Mouse (Mus musculus) thymus, postnatal 4 days (tissue): ENCODE data around the gene Bsx.

Experiments
- DNase-seq: peaks from one replicate; pipeline ENCODE4 v3.0.0; 2021

The Bsx gene

DNA sequence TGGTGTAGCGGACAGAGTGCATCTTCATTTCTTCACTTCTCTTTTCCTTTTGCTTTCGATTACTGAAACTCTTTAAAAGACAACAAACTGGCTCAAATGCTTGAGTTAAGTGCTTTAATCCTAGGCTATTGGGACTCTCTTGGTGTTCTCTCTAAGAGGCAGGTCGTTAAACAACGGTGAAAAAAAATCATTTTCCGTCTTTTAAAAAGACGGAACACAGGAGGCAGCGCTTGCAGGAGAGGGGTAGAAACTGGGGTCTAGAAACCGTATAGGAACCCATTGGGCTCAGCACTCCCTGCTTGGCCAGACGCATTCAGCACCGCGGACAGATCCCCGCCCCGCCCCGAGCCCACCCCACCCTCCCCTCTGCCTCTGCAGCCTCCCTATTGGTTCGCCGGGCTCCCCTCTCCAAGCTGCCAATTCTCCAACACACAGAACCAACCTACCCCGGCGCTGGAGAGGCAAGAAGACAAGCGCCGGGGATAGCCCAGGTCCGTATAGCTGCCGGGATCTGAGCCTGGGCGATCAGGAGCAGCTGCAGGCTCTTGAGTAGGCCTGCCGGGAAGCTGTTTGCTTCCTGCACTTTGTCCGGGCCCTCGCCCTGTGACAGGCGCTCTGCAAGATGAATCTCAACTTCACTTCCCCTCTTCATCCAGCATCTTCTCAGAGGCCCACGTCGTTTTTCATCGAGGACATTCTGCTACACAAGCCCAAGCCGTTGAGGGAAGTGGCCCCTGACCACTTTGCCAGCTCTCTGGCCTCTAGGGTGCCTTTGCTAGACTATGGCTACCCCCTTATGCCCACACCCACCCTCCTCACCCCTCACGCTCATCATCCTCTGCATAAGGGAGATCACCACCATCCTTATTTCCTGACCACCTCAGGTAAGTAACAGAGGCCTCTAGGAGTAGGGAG is at the start of gene Bsx:
Gene Bsx (plus strand): TSS at position 572 of the 915 bp plus-strand sequence.
- peak; percentile 76 for DNase-seq

DNA sequence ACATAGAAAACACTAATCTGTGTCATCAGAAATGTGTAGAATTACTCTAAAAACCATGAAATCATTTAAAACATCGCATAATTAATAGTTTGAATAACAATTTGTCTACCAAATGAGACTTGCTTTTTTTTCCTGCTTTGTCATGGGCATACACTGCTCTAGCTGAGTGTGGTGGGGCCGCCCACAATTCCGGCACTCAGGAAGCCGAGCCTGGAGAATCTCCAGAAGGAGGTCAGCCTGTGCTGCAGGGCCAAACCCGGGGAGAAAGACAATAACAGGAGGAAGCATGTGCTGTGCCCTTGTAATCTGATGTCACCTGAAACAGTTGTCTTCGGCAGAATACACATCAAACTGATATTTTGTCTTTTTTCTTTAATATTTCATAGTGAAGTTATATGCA is 48.3 kb upstream of the Bsx start:
- no peak for DNase-seq

DNA sequence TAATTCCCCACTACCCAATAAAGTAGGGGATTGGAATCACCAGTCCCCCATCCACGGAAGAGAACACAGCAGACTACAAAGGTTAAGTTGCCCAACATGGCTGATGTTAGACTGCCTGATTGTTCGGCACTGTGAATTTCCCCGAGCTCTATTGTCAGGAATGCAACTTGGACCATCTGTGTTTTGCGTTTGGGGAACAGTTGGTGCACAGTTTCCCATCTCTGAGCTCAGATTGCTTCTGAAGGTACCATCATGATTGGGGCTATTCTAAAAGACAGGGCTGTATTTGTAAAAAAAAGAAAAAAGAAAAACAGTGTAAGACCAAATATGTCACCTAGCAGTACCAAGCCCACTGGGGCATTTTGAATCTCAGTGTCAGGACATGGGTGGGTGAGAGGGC is 46.6 kb upstream of the Bsx start:
- DNase-seq, result no peak

DNA sequence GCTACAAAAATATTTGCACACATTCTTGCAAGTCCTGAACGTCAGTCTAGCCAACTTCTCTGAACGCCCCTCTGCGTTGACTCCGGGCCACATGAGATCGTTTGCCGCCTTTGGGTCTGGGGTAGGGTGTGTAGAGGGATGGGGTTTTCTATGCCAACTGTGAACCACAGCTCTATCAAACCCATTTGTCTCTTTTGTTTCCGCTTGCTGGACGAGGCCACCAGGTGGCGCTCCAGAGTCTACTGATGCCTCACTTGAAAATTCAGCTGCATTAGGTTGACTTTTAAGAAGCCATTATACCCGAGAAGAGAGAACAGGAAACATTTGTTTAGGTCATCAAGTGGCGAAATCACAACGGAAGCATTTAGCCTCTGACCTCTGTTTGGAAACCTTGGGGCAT is 39.4 kb upstream of the Bsx start:
- DNase-seq, result peak; percentile 88

DNA sequence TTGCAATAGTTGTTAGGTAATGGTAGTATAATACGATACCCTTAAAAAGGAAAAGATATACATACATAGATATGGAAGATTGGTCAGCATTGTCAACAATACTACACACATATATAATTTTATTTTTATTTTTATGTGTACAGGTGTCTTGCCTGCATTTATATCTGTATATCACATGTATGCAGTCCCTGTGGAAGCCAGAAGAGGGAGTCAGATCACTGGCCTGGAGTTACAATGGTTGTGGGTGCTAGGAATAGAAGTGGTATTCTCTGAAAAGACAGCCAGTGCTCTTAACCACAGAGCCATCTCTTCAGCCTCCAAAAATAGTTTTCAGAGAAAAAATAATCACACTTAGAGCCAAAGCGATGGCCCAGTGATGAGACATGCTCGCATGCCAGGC is 37.2 kb upstream of the Bsx start:
- no peak for DNase-seq

DNA sequence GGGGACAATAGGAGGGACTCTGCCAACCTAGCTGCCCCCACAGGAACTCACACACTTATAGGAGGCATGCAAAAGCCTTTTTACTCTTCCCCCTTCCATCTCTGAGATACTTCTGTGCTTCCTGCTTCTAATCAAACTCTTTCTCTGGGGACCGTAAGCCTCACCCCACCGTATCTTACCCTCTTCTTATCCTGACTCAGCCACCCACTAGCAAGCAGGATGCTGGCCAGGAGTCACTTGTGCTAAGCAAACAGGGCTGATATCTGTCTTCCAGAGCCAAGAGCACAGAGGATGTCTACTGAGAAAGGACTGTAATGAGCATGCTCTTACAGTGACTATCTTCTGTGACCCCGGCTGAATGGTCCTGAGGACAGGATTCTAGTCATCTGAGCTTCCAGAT is 34.3 kb upstream of the Bsx start:
- no peak for DNase-seq

DNA sequence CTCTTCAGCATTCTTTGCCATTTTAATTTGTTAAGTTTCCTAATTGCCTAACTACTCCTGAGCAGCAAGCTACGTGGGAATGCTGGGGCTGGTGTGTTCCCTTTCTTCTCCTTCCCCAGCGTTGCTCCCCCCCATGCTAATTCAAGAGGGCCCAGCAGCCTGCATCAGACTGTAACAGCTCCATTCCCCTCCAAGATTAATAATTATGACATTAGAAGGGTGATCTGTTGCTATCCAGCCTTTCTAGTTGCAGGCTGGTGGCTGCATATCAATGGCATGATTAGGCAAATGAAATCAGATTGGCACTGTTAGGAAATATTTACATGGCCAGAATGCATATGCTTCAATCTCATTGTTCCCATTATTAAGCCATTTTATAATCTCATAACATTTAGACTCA is 22.4 kb upstream of the Bsx start:
- no peak for DNase-seq

DNA sequence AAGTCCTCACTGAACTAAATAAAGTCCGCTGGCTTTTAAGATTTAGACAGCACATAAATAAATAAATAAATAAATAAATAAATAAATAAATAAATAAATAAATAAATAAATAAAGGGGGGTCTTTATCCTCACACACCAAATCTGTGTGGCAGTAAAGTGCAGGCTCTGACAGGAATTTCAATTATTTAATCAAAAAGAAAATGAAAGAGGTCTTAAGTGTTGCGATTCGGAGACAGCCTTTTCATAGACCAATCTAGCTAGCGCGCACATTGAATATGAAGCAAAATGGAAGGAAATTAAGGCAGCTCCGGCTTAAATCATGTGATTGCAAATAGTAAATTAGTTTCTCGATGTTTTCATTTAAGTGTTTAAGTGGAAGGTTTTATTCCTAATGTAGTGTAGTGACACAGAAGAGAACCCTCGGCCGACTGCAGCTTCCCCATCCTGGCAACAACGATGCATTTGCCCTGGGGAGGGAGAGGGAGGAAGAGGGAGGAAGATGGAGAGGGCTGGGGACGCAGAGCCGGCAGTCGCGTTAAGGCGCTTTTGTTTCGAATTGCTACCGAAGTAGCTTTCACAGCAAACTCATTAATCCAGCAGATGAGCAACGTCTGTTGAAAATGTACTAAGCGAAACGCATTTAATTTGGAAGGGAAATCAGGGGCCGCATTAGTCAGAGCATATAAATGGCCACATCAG is 15.3 kb upstream of the Bsx start:
- DNase-seq, result no peak

DNA sequence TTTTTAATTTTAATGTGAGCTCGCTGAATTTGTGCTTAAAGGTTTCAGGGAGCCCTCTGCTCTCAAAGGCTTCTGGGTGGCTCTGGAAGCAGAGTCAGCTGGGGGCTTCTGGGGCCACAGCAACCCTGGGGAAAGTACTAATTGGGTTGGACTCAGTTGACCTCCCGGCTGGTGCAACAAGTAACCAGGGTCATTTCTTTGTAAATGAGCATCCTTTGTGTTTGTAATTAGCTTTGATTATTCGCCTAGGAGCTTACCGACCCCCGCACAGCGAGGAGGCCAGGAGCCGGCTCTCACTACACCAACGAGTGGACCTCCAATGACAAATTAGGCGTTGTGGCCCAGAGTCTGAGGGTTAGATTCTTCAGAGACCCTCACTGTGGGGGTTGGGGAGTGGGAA is 14.7 kb upstream of the Bsx start:
- DNase-seq, result no peak

DNA sequence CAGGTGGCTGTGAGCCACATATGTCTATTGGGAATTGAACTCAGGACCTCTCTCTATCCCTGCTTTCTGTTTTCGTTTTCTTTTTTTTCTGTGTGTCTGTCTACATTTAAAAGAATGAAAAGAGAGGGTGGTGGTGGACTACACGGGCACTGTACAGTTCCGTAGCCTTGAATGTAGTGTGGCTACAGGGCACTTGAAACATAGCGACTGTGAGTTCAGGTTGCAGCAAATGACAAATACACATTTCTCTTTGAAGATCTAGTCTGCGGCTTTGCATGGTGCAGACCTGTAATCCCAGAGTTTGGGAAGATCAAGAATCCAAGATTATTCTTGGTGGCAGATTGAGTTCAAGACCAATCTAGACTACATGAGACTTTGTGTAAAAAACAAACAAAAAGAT is 3.6 kb upstream of the Bsx start:
- DNase-seq, result no peak

DNA sequence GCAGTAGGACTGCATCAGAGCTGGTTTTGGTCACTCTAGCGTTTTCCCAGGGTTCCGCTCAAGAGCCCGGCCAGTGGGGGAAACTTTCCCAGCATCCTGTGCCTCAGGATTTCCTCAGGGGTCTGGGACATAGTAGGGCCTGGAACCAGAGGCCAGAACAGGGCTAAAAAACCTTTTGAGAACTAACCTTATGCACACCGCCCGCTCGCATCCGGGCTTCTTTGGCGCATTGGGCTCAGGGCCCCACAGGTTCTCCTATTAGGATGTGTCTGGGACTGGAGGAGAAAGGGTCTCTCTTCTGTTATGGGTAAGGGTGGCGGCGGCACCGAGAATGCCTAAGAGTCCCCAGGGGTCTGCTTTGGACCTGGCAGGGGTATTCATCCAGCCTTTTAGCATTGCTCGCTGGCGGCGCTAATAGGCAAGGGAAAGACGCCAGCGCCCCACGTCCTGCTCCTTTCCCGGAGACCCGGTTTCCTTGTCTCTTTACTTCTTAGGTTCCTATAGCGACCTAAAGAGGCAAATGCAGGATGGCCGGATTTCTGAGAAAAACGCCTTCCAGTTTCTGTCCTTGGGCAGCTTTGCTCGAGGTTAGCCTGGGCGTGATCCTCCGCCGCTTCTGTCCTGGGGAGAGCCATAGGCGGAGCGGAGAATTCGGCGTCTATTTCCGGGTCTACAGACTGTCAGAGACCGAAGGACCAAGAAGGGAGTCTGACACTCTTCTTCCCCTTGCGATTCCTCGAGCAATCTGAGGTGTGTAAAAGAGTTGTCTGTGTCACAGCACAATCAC is 2.4 kb upstream of the Bsx start:
- no peak for DNase-seq

DNA sequence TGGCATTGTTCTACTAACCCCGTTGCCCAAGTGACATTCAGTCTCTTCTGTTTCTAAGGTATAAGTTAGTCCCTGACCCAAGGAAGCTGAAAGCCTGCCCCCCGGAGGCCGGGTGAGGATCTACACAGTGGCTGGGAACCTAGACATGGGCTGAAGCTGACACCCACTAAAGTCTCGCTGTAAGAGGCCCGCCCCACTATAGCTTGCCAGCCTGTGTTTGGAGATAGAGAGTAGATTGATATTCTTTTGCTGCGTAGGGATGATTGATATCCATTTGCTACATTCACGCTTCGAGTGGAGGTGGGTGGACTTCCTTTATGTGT is 1.8 kb upstream of the Bsx start:
- peak; percentile 36 for DNase-seq

DNA sequence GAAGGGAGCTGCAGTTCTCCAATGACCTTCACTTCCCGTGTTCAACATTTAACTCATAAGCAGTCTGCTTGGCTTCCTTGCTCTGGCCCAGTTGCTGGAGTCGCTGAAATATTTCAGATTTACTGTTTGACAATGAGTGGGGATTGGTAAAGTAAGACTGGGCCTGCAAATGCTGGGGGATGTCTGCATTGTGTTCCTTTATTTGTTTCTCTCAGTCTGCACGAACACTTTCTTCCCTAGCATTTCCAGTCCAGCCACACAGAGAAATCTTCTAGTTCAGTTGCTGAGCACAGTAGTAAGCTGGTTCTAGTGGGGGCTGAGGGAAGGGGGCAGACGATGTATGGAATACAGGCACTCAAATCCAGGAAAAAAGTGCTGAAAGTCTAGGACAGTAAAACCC is 1.0 kb downstream of the Bsx start:
- DNase-seq, result no peak

DNA sequence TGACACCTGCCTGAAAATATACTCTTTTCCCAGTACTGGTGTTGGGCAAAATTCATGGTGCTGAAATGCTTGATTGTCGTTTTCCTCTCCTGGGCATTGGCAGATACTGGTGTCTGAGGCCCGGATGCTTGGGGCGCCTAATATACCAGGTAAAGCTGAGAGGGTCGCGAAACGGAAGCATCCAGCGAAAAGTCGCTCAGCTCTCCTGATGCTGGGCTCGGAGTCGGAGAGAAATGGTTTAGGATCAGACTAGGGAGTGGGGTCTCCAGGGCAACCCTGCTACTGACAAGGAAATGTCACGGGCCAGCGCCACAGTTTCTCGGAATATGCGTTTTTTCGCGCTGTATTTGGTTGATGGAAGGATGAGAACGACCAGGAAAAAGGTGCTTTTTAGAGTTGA is 1.5 kb downstream of the Bsx start:
- DNase-seq, result no peak

DNA sequence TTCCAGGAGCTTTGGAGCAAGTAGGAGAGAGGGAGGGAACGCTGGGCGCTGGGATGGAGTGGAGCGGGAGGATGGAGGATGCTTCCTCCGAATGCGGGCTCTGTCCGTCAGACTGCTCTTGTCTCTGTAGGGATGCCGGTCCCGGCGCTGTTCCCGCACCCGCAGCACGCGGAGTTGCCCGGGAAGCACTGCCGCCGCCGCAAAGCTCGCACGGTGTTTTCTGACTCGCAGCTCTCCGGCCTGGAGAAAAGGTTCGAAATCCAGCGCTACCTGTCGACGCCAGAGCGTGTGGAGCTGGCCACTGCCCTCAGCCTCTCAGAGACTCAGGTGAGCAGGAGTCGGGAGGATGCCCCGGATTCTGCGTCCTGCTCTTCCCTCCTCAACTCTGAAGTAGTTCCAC is 2.2 kb downstream of the Bsx start:
- DNase-seq, result no peak

DNA sequence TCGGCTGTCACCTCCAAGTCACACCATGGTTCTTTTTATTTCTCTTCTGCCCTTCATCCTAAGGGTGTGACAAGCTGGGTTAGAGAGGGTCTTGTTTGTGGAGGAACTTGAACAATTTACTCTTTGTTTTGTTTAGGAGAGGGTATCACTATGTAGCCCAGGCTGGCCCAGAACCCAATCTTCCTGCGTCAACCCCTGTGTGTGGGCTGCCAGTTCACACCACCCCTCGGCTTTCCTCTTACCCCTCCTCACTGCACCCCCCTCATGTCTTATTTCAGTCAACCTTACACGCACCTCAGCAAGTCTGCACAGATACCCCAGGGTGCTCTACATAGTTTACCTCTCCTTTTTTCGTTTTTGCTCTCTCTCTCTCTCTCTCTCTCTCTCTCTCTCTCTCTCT is 2.8 kb downstream of the Bsx start:
- no peak for DNase-seq

DNA sequence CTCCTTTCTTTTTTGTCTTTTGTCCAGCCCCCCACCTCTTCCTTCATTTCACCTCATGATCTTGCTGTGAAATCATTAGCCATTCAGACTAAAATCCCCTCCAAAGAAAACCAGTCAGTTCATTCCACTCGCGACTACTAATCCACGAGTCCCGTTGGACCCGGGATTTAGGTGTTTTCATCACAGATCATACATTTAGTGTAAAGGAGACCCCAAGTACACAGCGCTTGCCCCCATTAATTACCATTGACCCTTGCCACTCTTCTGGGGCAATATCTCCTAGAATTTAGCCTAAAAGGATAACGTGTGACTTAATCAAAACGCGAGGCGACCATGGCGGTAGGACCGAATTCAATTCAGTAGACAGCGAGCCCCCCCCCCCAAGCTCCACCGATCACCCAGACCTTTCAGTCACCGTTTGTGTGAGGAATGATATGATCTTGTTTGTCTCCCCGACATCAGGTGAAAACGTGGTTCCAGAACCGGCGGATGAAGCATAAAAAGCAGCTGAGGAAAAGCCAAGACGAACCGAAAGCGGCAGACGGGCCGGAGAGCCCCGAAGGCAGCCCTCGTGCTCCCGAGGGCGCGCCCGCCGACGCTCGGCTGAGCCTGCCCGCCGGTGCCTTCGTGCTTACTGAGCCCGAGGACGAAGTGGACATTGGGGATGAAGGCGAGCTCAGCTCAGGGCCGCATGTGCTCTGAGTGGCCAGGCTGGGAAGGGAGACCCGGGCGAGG is 3.4 kb downstream of the Bsx start:
- no peak for DNase-seq

DNA sequence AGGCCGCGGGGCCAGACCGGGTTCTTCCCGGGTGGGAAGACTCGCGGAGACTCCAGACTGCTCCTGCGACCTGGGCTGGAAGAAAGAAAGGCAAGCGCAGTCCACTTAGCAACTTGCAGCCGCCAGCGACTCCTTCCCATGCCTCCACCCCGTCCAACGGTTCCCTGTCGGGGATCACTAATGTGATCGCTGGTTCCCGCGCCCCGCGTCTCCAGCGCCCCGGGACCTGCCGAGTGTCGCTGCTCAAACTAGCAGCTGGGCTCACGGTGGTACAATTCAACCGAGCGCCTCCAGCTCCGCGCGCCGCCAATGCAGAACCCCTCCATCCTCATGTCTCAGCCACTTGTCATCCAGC is 3.9 kb downstream of the Bsx start:
- no peak for DNase-seq

DNA sequence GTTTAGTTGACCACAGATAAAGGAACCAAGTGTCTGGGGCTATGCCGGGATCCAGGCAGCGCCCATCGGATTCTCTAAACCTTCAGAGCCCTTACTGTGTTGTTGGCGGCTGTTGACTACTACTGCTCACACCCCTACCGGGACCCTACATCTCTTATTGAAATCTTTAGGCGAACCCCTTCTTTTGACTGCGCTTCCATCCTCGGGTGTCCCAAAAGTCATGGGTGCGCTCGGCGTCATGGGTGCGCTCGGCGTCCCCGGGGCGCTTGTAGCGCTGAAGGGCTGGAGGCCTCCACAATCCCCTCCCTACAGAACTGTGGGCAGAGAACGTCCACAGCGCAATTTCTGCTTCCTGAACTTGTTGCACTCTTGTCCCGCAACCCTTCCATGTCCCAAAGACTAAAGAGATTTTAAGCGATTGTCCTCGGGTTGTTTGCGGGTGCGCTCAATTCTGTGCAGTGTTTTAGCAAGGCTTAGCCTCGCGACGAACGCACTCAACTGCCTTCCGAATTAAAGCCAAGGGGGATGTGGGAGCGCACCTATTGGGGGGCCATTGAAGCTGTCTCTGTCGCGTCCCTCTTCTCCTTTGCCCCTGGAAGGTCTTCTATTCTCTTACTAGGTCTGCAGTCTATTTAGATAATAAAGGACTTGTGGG is 4.5 kb downstream of the Bsx start:
- no peak for DNase-seq

DNA sequence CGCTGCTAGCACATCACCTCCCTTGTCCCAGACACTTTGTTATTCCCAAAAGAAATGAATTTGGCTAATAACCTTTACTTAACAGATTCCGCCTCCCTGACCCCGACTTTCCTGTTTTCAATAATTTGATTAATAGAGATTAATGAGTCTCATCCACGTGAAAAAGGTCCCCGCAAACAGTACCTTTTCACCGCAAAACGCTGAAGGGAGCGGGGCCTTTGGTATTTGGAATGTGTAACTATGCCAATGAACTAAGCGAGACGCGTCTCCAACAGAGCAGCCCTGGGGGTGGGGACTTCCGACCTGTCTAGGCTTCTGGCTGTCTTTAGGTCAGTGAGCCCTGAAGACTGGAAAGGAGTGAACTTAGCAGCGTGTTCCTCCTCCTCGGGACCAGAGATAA is 5.1 kb downstream of the Bsx start:
- DNase-seq, result no peak

DNA sequence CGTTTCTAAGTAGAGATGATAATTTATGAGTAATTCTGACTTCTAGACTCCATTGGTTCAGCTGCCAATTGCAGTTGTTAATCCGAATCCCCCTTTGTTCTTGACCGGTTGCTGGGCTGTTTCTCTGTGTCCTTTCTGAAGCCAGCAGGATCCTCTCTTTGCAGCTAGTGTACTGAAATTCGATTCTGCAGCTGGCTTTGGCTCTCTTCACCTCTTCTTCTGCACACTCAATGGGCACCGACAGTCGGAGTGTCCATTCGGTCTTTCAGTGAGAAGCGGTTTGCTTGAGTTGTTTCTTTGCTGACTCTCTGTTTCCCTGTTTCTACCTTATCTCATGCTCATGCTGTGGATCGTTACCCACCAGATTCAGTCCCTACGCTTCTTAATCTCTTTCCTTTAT is 11.7 kb downstream of the Bsx start:
- no peak for DNase-seq

DNA sequence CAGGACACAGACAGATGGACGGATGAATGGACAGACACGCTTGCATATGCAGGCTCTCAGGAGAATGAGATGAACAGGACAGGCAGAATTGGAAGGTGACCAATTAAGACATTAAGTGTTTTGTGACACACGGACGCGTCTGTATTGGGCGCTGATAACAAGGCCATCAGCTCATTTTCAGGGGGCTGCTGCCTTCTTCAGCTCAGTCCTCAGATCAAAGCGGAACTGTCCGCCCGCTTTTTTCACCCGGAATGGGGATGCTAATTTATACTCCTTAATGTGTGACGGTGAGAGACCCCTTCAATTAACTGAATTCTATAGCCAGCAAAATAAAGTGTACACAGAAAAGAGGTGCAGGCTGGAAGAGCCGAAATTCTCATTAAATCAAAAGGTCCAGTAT is 15.5 kb downstream of the Bsx start:
- DNase-seq, result no peak

DNA sequence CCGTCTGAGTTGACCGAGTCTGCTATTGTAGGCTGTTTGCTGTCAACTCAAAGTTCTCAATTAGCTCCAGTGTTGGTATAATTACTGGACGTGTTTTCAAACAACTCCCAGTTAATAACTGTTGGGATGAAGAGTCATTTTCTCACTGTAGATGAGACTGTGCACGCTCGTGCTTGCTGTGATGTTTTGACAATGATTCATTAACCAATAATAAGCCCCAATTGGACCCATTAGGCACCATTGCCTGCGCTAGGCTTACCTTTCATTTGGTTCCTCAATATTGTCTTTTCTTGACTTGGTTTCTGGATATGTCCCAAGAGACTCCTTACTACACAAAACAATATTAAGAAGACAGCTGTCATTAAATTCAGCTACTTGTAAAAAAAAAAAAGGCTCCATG is 18.5 kb downstream of the Bsx start:
- no peak for DNase-seq
